Mouse (Mus musculus) kidney, postnatal 0 days (tissue): ENCODE results near the gene Ing3. TPM values are rescaled to one million over a fixed set of nuclear protein-coding genes. Genes with fewer than 3 reads are reported as not detected.

ENCODE experiments used
- ATAC-seq: fragments of 200-750 bp; cut with Nextera tagmentation; replicated peaks from 2 replicates; pipeline ENCODE4 v1.8.0; 2017; ENCODE audit warnings: low read depth, moderate number of reproducible peaks, moderate TSS enrichment, moderate library complexity; ENCODE audit not compliant: low FRiP score
- DNase-seq: peaks from one replicate; pipeline ENCODE4 v3.0.0-alpha.2; 2016; ENCODE audit warnings: low spot score
- H3K27ac ChIP-seq: fragments of 300-500 bp; sonication (generic); 2 replicates; pipeline ENCODE4 v1.5.1; 2014; ENCODE audit warnings: mild to moderate bottlenecking
- H3K27me3 ChIP-seq: fragments of 300-500 bp; sonication (generic); 2 replicates; pipeline ENCODE4 v1.6.1; 2014; ENCODE audit warnings: low read length, mixed read lengths; ENCODE audit not compliant: insufficient read depth
- H3K36me3 ChIP-seq: fragments of 300-500 bp; sonication (generic); 2 replicates; pipeline ENCODE4 v1.6.1; 2014; ENCODE audit warnings: low read length, mixed read lengths; ENCODE audit not compliant: insufficient read depth
- H3K4me1 ChIP-seq: fragments of 300-500 bp; sonication (generic); replicated peaks from 2 replicates; pipeline ENCODE4 v1.6.1; 2014; ENCODE audit warnings: antibody characterized with exemption, low read length, mixed read lengths; ENCODE audit not compliant: insufficient read depth
- H3K4me2 ChIP-seq: fragments of 300-500 bp; sonication (generic); 2 replicates; pipeline ENCODE4 v1.6.1; 2014; ENCODE audit warnings: mild to moderate bottlenecking, low read length, moderate library complexity, mixed read lengths
- H3K4me3 ChIP-seq: fragments of 300-500 bp; sonication (generic); replicated peaks from 2 replicates; pipeline ENCODE4 v1.5.1; 2014; ENCODE audit warnings: low read depth, low read length
- H3K9ac ChIP-seq: fragments of 300-500 bp; sonication (generic); 2 replicates; pipeline ENCODE4 v1.6.1; 2014; ENCODE audit warnings: low read depth, low read length
- H3K9me3 ChIP-seq: fragments of 300-500 bp; sonication (generic); replicated peaks from 2 replicates; pipeline ENCODE4 v1.6.1; 2016; ENCODE audit warnings: low read length, inconsistent platforms, mixed read lengths
- CTCF ChIP-seq: IDR thresholded peaks from 2 replicates; pipeline ENCODE4 v1.5.1; 2016; ENCODE audit warnings: antibody characterized with exemption, low read depth, mild to moderate bottlenecking, moderate library complexity
- WGBS: fragments of 180-500 bp; shearing (Covaris S2); extraction: QIAGEN DNeasy Blood & Tissue Kit; methylation state at CpG from one replicate; pipeline ENCODE4 v1.1.7; 2014; 5-methylcytosine and 5-hydroxymethylcytosine counted together
- polyA plus RNA-seq: library from polyadenylated mRNA; unstranded; fragments of >200 nt; fragmentation: Nextera tagmentation; extraction: Ambion mirVana; gene quantifications from 2 replicates; pipeline ENCODE4 v1.2.1, GENCODE M21; 2015

Gene Ing3
- polyA plus RNA-seq, 1 experiment from 2014 or later, result 60.4 TPM

DNA sequence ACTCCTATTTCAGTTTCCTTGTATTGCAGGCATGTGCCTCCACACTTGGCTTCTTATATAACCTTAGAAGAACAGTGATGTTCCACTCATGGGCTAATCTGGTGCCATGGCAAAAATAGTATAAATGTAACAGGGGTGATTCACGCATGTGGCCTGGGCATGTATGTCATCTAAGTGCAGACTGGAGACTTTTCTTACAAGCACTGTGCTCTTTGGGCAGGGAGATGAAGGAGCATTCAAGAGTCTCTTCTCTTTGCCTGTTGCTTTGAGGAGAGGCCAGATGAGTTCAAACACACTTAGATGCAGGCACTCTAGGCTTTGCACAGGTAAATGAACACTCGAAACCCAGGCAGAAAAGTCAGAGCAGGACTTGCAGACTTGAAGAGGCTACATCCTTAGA lies 74.8 kb downstream of the Ing3 start:
- Histone ChIP-seq H3K4me1 (no peaks in the 10 kb centered on the region), H3K4me2 (no peak overlapping the region), H3K4me3 (no peak overlapping the region), H3K9me3 (no peaks in the 10 kb centered on the region), H3K9ac (no peak overlapping the region), H3K27me3 (no peaks in the 10 kb centered on the region), H3K27ac (no peak overlapping the region), H3K36me3 (no peaks in the 10 kb centered on the region)
- DNase-seq (no peak), ATAC-seq (no peak)
- WGBS, result 91% methylated on average over 2 of the region's 2 CpGs
- no peak for TF ChIP-seq CTCF

Other genes with a start within 250 kb of the Ing3 start
- 111 and 114 TPM in 2 replicates for gene Tspan12, start 97.1 kb upstream of the Ing3 start, polyA plus RNA-seq
- 22.3 and 23.0 TPM in 2 replicates for gene Cped1, start 36.3 kb downstream of the Ing3 start, polyA plus RNA-seq